In the genomic region with DNA sequence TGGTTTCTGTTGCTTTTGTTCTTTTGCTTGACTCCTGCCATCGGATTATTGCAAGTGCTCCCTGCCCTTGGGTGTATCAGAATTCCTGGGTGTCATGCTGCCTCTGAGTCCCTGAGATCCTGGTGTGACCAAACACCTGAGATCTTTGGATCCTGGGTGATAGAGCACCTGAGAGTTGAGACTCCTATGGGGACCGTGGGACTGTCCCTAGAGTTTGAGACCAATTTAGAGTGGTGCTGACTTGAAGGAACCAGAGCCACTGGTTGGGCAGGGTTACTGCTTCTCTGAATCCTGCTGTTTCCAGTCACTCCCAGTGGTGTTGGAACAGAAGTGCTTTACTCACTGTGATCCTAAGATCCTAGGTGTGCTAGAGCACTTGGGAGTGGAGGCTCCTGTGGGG, we compare ENCODE assay signal across 28 mouse cellular contexts.
A peak's percentile ranks its signal among the peaks of the same experiment; 100 is the strongest.
DNase-seq lines count a peak whose midpoint lies in the region; ATAC-seq and TF ChIP-seq lines count a peak whose summit lies in the region.
"Had no signal": no experiment of that assay in that cellular context is flagged by ENCODE, and none has a peak within 500 bp of the region (broad histone marks: within the 10 kb centered on the region; RNA-seq: fewer than 3 reads in every experiment).

No protein-coding gene starts in this region.

- TF ChIP-seq CTCF in lung, adult 2 months (IDR thresholded peaks at IDR 0.05; ENCODE audit: insufficient read depth, low read length) = no peak

- no peak overlapping the region for H3K27ac ChIP-seq in heart, embryonic 12.5 days (ENCODE audit: poor library complexity, severe bottlenecking)
- no peak overlapping the region for H3K27ac ChIP-seq in kidney, embryonic 16.5 days (ENCODE audit: low read length)
- H3K27ac ChIP-seq in hindbrain, embryonic 13.5 days = no peak overlapping the region
- H3K27ac ChIP-seq: embryonic facial prominence, embryonic 13.5 days; embryonic facial prominence, embryonic 15.5 days; forebrain, embryonic 10.5 days; forebrain, embryonic 12.5 days had no signal

- H3K4me3 ChIP-seq in heart, embryonic 12.5 days = no peak overlapping the region
- H3K4me3 ChIP-seq in kidney, embryonic 16.5 days (ENCODE audit: low read length) = no peak overlapping the region
- H3K4me3 ChIP-seq in lung, adult 2 months (replicated peaks; ENCODE audit: extremely low read depth, low read depth, low read length) = no peak overlapping the region
- H3K4me3 ChIP-seq in hindbrain, embryonic 13.5 days = no peak overlapping the region
- H3K4me3 ChIP-seq: embryonic facial prominence, embryonic 13.5 days; embryonic facial prominence, embryonic 15.5 days; erythroblast, embryonic 14.5 days; forebrain, embryonic 10.5 days; forebrain, embryonic 12.5 days had no signal

- H3K9me3 ChIP-seq in heart, embryonic 12.5 days (replicated peaks) = peaks cover 5% of the 10 kb centered on the region; the same call in 1 of the 2 replicates
- H3K9me3 ChIP-seq in kidney, embryonic 16.5 days (ENCODE audit: low read length) = no peaks in the 10 kb centered on the region
- peaks cover 4% of the 10 kb centered on the region; the same call in 1 of the 2 replicates for H3K9me3 ChIP-seq in hindbrain, embryonic 13.5 days
- H3K9me3 ChIP-seq: embryonic facial prominence, embryonic 13.5 days; embryonic facial prominence, embryonic 15.5 days had no signal

- no peak for TF ChIP-seq POLR2A in lung, adult 2 months (IDR thresholded peaks at IDR 0.05; ENCODE audit: borderline replicate concordance, extremely low read depth, low read depth, low read length)

- no peaks in the 10 kb centered on the region for H3K4me1 ChIP-seq in heart, embryonic 12.5 days (replicated peaks)
- H3K4me1 ChIP-seq in kidney, embryonic 16.5 days (ENCODE audit: insufficient read depth, low read length) = no peaks in the 10 kb centered on the region
- H3K4me1 ChIP-seq in lung, adult 2 months (ENCODE audit: control insufficient read depth, insufficient read depth, low read length) = no peaks in the 10 kb centered on the region
- H3K4me1 ChIP-seq in hindbrain, embryonic 13.5 days (replicated peaks) = no peaks in the 10 kb centered on the region
- H3K4me1 ChIP-seq: embryonic facial prominence, embryonic 13.5 days; embryonic facial prominence, embryonic 15.5 days; forebrain, embryonic 10.5 days; forebrain, embryonic 12.5 days had no signal

- no peaks in the 10 kb centered on the region for H3K27me3 ChIP-seq in heart, embryonic 12.5 days (replicated peaks)
- no peaks in the 10 kb centered on the region for H3K27me3 ChIP-seq in kidney, embryonic 16.5 days (ENCODE audit: insufficient read depth, low read length)
- no peaks in the 10 kb centered on the region for H3K27me3 ChIP-seq in hindbrain, embryonic 13.5 days
- H3K27me3 ChIP-seq: CH12.LX; embryonic facial prominence, embryonic 13.5 days; embryonic facial prominence, embryonic 15.5 days; forebrain, embryonic 12.5 days had no signal

- no peak for ATAC-seq in heart, embryonic 12.5 days (ENCODE audit: insufficient number of reproducible peaks, low FRiP score)
- ATAC-seq in kidney, embryonic 16.5 days (ENCODE audit: low FRiP score, low TSS enrichment) = no peak
- ATAC-seq in hindbrain, embryonic 13.5 days (ENCODE audit: low FRiP score) = no peak
- ATAC-seq: CD4-positive, CD25-positive, alpha-beta regulatory T cell, adult 4 months; forebrain, embryonic 14.5 days had no signal

- no peaks in the 10 kb centered on the region for H3K36me3 ChIP-seq in heart, embryonic 12.5 days
- no peaks in the 10 kb centered on the region for H3K36me3 ChIP-seq in kidney, embryonic 16.5 days (ENCODE audit: insufficient read depth, low read length)
- no peaks in the 10 kb centered on the region for H3K36me3 ChIP-seq in hindbrain, embryonic 13.5 days
- H3K36me3 ChIP-seq: embryonic facial prominence, embryonic 13.5 days; embryonic facial prominence, embryonic 15.5 days; forebrain, embryonic 10.5 days; forebrain, embryonic 12.5 days; G1E had no signal

- H3K4me2 ChIP-seq in heart, embryonic 12.5 days = no peak overlapping the region
- H3K4me2 ChIP-seq in kidney, embryonic 16.5 days (replicated peaks; ENCODE audit: low read depth, low read length) = no peak overlapping the region
- no peak overlapping the region for H3K4me2 ChIP-seq in hindbrain, embryonic 13.5 days
- H3K4me2 ChIP-seq: embryonic facial prominence, embryonic 13.5 days; embryonic facial prominence, embryonic 15.5 days; forebrain, embryonic 12.5 days had no signal

- no peak overlapping the region for H3K9ac ChIP-seq in heart, embryonic 12.5 days
- no peak overlapping the region for H3K9ac ChIP-seq in kidney, embryonic 16.5 days (replicated peaks; ENCODE audit: low read length)
- H3K9ac ChIP-seq in hindbrain, embryonic 13.5 days = no peak overlapping the region
- H3K9ac ChIP-seq: embryonic facial prominence, embryonic 13.5 days; embryonic facial prominence, embryonic 15.5 days; forebrain, embryonic 12.5 days had no signal

- peak; percentile 91 for DNase-seq in heart, adult 11 months
- DNase-seq in kidney, adult 9 months = peak; percentile 36
- DNase-seq in lung, postnatal 10 days = peak; percentile 5
- DNase-seq in lung, adult 2 months = no peak
- peak; percentile 36 for DNase-seq in testis, postnatal 10 days (ENCODE audit: low spot score)
- DNase-seq: adrenal gland, adult 2 months; adrenal gland, postnatal 10 days; adrenal gland, postnatal 25 days; B cell, adult 2 months; cerebellum, adult 11 months; cerebellum, adult 18-20 months; cerebellum, adult 8-10 months; cerebellum, adult 9-11 months; cerebellum, postnatal 14 days; cerebellum, postnatal 36 days; embryo, embryonic 11 days had no signal

- WGBS in heart, embryonic 12.5 days = 81% methylated on average over 2 of the region's 2 CpGs
- WGBS in kidney, embryonic 16.5 days = 85% methylated on average over 2 of the region's 2 CpGs
- 71% methylated on average over 2 of the region's 2 CpGs for WGBS in lung, adult 2 months
- WGBS in hindbrain, embryonic 13.5 days = 85% methylated on average over 2 of the region's 2 CpGs
